Mouse (Mus musculus) hematopoietic multipotent progenitor cell, adult 10-12 weeks (in vitro differentiated cells): ENCODE measurements around the gene Stk10. TPM values are rescaled to one million over a fixed set of nuclear protein-coding genes. Genes with fewer than 3 reads are reported as not detected.

Experiments
- polyA plus RNA-seq: library from polyadenylated mRNA; stranded (reverse); fragments of >175 nt; gene quantifications from 2 replicates; pipeline ENCODE4 v1.2.3, GENCODE M21; 2012; ENCODE audit warnings: low replicate concordance

Stk10 gene
- polyA plus RNA-seq = 188 and 189 TPM in 2 replicates

DNA sequence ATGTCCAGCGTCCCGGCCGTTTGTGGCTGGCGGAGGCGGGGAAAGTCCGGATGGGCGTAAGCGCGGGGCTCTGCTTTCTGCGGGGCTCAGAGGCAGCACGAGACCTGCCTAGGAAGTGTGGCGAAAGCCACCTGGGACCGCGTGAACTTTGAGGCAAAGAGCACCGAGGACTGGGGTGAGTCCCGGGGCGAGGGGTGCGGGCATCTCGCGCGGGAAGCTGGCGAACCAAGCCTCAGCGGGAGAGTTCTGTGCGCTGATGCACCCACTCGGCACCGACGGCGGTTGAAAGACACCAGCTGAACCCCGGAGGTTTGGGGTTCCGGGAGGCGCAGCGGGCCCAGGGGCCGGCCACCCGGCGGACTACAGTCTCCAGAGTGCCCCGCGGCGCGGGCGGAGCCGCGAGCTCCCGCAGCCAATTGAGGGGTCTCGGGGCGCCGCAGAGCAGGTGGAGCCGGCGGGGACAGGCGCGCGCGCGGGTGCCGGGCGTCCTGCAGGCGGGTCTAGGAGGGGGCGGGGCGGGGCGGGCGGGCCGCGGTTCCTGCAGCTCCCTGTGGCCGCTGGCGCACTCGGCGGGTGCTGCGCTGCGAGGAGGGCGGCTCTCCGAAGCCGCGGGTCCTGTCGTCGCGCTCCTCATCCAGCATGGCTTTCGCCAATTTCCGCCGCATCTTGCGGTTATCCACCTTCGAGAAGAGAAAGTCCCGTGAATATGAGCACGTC is at the start of gene Stk10:
Stk10 (plus strand) TSS at position 541 of the 717 bp plus-strand sequence.

DNA sequence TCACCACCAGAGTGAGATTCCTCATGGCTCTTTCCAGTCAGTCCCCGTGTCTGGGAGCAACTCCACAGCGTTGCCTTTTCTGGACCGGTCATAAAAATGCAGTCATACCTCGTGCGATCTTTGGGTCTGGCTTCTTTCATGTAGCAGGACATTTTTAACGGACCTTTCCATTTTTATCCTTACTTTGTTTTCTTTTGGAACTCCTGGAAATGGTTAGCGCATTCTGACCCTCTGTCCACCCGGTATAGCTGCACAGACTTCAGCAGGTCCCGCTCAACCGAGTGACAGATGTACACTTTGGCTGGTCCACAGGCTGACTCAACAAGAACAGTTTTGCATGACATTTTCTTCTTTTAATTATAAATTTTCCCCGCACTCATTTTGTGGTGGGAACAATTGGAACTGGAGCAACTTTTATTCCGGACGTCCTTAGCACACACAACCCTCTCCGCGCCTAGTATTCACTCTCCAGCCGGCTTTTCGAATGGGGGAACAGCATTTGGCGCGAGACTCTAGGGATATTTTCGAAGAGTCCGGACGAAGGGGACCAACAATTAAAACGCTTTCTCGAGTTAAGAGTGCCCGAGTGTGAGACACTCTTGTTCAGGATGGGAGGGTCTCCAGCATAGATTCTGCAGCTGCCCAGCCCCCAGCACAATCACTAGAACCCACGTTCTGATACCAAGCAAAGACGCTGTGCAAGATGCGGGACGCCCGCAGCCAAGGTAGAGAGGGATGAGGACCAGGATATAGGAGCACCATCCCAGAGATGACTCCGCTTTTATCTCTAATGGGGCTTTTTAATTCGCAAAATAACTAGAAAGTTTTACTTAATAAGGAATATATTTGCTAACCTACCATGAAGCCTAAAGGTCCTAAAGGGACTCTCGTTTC is 987 bp upstream of the Stk10 start, which contains the start of gene Efcab9:
Efcab9 (minus strand) TSS at position 211 of the 894 bp plus-strand sequence.

GRCm38 (mm10) chr11:32642249-32642876 is 109.3 kb downstream of the Stk10 start, which contains the start of gene Fbxw11:
Gene Fbxw11 (plus strand): TSS chr11:32642724.

Other genes with a start within 250 kb of the Stk10 start
- gene Hba-a1, start 249.8 kb upstream of the Stk10 start, polyA plus RNA-seq = 75,416 and 82,734 TPM in 2 replicates
- gene Hbq1b, start 246.3 kb upstream of the Stk10 start, polyA plus RNA-seq = 4.1 TPM in 1 of 2 replicates, not detected in the other
- 46,420 and 53,866 TPM in 2 replicates for gene Hba-a2, start 236.8 kb upstream of the Stk10 start, polyA plus RNA-seq
- 0.55 TPM in 1 of 2 replicates, not detected in the other for gene Hbq1a, start 233.2 kb upstream of the Stk10 start, polyA plus RNA-seq
- 0.85 and 0.94 TPM in 2 replicates for gene Sh3pxd2b, start 185.5 kb upstream of the Stk10 start, polyA plus RNA-seq
- 4.9 and 6.0 TPM in 2 replicates for gene Ubtd2, start 77.9 kb upstream of the Stk10 start, polyA plus RNA-seq
- gene Efcab9, start 1.2 kb upstream of the Stk10 start, polyA plus RNA-seq = 0.38 TPM in 1 of 2 replicates, not detected in the other
- gene Fbxw11, start 109.4 kb downstream of the Stk10 start, polyA plus RNA-seq = 14.8 and 16.4 TPM in 2 replicates